Mouse (Mus musculus): ENCODE measurements around the gene Olfm2.

GRCm38 (mm10) chr9:20789651-20790050 lies 43.5 kb upstream of the Olfm2 start:
- TF ChIP-seq EP300 (IDR thresholded peaks at IDR 0.05; ENCODE audit: low read depth) (no peak), CTCF (IDR thresholded peaks at IDR 0.05; ENCODE audit: low read depth) (no peak)
